Mouse (Mus musculus): ENCODE results near the gene Kalrn.

Gene Kalrn

DNA sequence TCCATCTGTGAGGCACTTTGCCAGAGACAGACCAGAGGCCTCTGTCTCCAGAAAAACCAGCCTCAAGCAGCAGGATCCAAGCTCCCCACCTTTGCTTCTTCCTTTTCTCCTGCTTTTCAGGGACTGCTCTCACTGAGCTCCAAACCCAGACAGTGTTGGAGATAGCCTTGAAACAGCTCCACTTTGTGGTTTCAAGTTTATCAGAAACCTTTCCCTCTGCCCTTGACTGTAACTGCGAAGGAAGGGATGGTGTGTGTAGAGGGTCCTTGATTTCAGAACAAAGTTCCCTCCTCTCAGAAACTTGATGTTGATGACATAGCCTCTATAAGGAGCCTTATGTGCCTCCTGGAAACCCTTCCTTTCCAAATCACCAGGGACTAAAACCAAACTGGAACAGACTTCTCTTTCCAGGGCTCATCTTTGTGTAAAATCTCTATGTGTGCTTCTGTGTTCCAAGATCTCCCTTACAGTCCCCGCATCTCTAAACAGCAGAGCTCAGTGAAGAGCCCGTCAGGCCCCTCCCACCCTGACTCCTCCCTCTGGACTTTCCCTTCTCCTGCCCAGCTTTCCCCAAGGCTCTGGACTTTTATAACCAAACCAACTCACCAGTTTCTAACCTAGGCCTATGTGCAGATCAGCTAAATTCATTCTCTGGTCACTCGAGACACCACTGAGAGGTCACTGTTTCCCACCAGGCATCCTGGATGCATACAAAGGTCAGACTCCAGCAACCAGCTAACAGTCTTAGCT lies 415.8 kb downstream of the Kalrn start:
- DNase-seq: no peak

GRCm38 (mm10) chr16:34155696-34156095 lies 417.6 kb downstream of the Kalrn start:
- DNase-seq: no peak

GRCm38 (mm10) chr16:34154903-34155302 lies 418.4 kb downstream of the Kalrn start:
- no peak for DNase-seq

DNA sequence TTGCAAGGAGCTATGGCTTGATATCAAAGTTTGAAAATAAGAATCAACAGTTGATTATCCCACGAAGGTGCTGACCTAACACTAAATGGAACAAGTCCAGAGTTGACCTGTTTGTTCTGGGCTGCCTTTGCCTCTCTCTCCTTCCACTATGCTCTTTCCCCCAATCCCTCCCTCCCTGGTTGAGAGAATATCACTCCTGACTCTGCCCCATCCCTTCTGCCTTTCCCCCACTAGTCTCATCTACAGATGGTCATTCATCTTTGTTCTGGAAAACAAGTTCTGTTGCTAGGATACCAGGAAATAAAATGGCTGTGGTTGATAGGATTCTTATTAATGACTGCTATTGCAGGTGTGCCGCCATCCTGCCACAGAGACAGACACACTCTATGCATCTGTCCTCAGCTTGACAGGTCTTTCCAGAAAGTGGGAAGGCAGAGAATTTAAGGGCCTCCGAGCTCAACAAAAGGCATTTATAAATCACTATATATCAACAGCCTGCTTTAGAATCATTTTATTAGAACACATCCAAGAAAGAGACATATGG lies 421.7 kb downstream of the Kalrn start:
- DNase-seq: no peak

GRCm38 (mm10) chr16:34141670-34142069 lies 431.7 kb downstream of the Kalrn start:
- DNase-seq: no peak

DNA sequence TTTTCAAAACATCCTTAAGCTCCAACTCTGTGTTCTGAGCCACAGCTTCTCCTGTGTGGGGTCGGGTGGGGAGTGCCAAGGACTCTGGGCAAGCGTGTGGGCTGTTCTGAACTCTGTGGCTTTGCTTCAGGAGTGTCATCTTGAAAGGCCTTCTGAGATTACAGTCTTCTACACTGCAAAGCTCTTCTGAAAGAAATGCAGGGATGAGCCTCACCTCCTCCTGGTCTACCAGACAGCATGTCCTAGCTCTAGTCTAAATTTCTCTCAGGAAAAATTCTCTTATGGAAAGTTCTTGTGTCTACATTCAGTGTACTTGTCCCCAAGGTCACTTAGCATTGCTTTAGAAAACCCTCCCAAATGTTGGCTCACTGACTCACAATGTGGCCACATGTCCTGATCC lies 438.3 kb downstream of the Kalrn start:
- DNase-seq: no peak

DNA sequence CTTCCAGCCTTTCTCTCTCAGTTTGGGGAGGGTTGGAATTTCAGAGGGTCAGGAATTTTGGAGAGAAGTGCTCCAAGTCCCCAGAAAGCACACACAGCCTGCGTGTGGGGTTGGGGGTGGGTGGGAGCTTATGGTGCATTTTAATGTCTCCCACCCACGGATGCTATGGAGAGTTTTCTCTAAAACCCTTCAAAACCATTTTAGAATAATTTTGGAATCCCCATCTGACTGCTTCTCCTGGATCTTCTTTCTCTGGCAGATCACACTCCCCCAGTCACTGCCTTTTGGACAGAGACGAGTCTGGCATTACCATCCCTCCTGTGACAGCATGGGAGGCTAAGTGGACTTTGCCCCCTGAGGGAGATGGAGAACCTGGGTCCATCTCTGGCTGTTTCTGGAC lies 438.7 kb downstream of the Kalrn start:
- DNase-seq: no peak

- peak; percentile 38 for DNase-seq
Observed at GRCm38 (mm10) chr16:34125595-34125994, 447.7 kb downstream of the Kalrn start.

- DNase-seq: no peak
Observed at GRCm38 (mm10) chr16:34122486-34122885, 450.8 kb downstream of the Kalrn start.

- DNase-seq: no peak
Observed at GRCm38 (mm10) chr16:34121288-34121687, 452.0 kb downstream of the Kalrn start.

- DNase-seq: peak; percentile 9
Observed at GRCm38 (mm10) chr16:34120801-34121201, 452.5 kb downstream of the Kalrn start.

GRCm38 (mm10) chr16:34119844-34120243 lies 453.5 kb downstream of the Kalrn start:
- DNase-seq: no peak

GRCm38 (mm10) chr16:34119370-34119769 lies 454.0 kb downstream of the Kalrn start:
- no peak for DNase-seq

GRCm38 (mm10) chr16:34114665-34115064 lies 458.7 kb downstream of the Kalrn start:
- peak; percentile 46 for DNase-seq

GRCm38 (mm10) chr16:34113150-34113549 lies 460.2 kb downstream of the Kalrn start:
- DNase-seq: no peak

GRCm38 (mm10) chr16:34112490-34112889 lies 460.8 kb downstream of the Kalrn start:
- peak; percentile 17 for DNase-seq

- peak; percentile 12 for DNase-seq
Observed at GRCm38 (mm10) chr16:34110840-34111625, 462.3 kb downstream of the Kalrn start.

DNA sequence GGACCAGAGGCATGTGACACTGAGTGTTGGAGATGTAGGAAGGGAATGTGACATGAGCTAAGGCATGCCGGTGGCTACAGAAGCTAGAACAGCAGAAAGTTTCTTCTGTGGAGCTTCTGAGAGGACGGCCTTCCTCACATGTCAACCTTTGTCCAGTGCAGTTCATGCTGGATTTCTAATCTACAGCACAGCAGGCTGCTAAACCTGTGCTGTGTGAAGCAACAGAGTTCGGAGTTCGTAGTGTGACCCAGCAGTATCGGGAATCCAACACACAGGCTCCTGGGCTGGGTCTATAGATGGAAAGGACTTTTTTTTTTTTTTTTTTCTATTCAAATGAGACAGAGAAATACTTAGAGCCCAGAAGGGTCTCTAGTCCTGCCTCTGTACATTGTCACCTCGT lies 468.9 kb downstream of the Kalrn start:
- no peak for DNase-seq

DNA sequence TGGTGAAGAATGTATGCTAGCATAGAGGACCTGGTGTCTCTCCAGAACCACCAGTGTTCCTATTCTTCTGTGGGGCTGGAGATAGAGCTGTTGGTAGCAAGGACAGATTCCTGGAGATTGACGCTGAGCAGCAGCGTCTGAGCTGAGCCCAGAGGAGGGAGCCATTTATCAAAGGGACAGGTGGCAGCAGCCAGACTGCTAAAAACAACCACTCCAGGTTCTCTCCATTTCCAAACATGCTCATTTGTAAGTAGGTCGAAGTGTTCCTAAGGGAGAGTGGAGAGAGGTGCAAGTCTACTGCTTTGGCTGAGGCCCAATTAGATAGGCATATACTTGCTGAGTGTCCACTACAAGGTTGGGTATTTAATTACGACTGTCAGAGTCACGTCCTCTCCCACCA lies 470.6 kb downstream of the Kalrn start:
- DNase-seq: no peak

GRCm38 (mm10) chr16:34099795-34100194 lies 473.5 kb downstream of the Kalrn start:
- no peak for DNase-seq

- peak; percentile 84 for DNase-seq
Observed at GRCm38 (mm10) chr16:34095548-34096141, 477.7 kb downstream of the Kalrn start.

GRCm38 (mm10) chr16:34095093-34095465 lies 478.3 kb downstream of the Kalrn start:
- no peak for DNase-seq

DNA sequence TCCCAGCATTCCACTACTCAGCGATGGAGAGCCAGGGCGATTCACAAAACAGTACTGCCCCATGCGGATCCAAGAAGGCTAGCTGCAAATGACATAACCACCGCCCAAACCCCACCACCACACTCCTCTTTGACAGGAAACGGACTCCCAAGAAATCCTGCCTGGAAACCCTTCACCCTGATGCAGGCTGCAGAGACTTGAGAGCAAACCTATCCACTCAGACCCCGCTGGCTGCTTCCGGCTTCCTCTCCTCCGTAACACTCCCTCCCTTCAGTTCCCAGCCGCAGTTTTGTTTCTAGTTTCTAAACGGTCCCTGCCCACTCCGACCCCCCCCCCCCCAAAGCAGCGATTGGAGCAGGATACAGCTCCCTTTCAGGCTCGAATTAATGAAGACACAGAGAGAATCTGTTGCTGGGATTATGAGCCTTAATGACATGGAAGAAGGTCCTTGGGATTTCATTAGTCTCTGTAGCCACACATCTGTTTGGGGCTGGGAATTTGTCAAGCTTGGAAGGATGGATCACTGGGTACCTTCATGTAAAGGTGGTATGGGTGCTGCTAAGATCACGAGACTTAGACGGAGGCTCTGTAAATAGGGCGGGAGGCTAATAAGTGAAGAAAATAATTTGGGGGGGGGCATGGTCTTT lies 478.8 kb downstream of the Kalrn start:
- DNase-seq: peak; percentile 29
